Mouse (Mus musculus) left cerebral cortex, adult 9 months (tissue): ENCODE data around the gene Atp1a1.

Source experiments
- DNase-seq, 2 experiments: peaks; one replicate each; pipeline ENCODE4 v3.0.0; 2022; ENCODE audit warnings: low spot score in 2 of 2

Atp1a1 gene

DNA sequence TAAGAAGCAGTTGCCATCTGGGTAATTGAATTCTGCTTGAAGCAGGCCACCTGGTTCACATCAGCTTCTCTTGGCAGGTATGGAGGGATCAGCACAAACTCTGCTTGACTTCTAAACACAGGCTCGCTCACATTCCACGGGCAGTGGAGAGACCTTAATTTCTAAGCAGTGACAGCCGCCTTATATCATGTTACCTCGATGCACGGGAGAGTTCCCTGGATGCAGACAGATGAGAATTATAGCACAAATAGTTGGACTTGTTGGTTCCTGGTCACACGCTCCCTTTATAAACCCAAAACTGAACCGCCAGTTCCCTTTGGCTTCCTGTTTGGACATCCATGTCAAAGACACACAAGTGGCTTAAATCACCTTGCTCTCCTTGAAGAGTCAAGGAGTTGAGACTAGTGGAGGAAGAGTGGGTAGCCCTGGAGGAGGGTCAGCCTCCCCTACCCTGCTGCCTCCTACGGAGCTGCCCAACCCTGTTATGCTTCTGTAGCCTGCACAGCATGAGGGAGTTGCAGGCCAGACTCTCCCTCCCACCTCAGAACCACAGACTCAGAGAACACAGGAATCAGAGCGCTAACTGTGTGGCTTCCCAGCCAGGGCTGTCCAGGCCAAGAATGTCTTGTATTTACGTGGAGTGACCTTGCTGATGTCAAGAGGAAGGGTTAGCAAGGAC, 7.5 kb upstream of the Atp1a1 start:
- DNase-seq, result no peak

DNA sequence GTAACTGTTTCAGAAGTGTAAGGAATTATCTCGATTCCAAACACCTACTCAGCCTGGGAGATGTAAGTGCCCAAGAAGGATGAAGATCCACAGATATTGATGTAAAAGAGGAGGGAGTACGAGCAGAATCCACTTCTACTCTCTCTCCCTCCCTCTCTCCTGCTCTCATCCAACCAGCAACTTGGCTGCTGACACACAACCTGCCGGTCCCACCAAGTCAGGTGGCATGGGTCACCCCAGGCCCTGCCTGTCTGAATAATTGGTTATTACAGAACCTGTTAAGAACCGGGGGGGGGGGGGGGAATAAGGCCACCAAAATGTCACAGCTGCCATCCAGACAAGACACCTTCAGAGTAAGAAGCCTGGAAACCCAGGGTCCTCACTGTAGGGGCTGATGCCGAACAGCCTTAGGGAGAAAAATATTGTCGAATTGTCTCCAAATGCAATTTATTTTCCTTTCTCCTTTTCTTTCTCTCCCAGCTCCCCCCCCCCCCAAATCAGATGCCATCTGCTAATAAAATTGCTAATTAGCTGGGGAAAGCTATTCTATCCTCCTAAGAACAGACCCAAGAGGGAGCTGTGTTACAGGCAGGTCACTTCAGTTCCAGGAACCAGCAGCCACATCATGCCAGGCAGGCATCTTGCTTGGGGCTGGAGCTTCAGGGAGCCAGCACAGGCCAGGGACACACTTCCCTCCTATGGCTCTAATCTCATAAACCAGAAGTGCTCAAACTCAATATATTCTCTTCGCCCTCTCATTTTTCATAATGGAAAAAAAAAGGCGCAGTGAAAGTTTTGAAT, 6.7 kb upstream of the Atp1a1 start:
- no peak for DNase-seq

DNA sequence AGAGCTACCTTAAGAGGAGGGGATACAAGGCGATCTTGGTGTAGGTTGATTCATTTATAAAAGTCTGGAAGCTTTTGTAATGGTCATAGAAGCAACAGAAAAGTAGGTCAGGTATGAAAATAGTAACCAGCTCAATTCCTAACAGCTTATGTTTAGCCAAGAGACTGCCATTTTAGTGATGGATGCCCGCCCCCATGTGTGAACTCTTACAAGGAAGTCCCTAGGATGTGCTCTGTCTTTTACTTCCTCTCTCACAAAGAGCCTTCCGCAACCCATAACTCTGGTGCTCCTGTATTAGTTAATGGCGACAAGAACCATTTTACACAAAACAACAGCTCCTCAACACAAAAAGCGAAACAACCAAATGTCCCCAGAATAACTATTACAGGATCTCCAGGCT, 4.8 kb upstream of the Atp1a1 start:
- DNase-seq, result no peak

DNA sequence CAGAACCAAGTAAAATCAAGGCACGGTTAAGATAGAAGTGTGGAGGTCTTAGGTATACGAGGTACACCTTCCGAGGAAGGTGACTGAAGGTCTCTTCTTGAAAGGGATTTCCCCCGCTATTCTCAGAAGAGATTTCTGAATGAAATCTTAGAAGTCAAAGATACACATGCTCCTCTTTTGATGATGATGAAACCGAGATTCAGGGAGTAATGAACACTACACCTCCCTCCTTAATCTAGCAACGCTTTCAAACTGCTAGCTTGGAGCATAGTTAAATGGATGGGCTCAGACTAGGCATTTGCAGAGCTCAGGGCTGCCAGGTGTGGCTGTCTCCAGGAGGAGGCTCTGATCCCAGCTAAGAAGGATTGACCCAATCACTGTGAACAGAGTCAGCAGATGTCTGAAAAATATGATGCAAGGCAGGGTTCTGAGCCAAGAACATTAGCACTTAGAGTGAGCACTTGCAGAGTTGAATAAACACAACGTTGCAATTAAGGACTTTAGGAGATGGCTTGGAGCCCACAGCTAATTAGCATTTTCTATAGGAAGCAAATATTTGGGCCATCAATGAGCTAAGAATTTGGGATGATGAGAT, 2.5 kb upstream of the Atp1a1 start:
- no peak for DNase-seq

DNA sequence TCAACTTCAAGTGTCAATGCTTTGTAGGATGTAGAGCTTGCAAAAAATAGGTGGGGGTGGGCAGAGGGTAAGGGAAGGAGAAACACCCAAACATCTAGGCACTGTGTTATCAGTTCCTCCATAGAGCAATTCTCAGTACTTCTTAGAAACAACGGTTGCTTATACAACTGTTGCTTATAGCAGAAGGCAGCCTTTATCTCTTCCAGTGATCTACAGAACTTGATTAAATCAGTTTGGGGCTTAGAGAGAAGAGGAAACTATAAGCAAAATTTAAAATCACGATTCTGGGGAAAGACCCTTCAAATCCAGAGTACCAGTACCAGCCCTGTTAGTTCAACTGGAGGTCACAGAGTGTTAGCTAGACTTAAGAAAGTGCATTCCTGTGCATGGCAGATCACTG, 1.2 kb upstream of the Atp1a1 start:
- no peak for DNase-seq

DNA sequence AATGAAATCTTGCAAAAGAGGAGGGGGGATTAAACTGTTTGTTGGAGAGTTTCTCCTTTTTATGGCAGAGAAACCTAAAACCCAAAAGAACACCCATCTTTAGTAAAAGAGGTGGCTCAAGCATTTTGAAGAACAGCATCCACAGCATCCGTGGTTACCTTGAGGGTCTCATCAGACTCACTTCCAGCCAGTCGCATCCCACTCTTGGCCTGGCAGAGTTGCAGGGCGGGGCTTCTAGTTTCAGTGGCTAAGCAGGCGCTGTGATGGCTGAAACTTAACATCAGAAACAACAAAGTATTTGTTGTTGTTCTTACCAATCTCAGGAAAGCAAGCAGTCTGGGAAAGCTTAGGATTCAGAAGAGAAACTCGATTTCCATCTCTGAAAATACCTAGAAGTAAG, 807 bp upstream of the Atp1a1 start:
- no peak for DNase-seq

DNA sequence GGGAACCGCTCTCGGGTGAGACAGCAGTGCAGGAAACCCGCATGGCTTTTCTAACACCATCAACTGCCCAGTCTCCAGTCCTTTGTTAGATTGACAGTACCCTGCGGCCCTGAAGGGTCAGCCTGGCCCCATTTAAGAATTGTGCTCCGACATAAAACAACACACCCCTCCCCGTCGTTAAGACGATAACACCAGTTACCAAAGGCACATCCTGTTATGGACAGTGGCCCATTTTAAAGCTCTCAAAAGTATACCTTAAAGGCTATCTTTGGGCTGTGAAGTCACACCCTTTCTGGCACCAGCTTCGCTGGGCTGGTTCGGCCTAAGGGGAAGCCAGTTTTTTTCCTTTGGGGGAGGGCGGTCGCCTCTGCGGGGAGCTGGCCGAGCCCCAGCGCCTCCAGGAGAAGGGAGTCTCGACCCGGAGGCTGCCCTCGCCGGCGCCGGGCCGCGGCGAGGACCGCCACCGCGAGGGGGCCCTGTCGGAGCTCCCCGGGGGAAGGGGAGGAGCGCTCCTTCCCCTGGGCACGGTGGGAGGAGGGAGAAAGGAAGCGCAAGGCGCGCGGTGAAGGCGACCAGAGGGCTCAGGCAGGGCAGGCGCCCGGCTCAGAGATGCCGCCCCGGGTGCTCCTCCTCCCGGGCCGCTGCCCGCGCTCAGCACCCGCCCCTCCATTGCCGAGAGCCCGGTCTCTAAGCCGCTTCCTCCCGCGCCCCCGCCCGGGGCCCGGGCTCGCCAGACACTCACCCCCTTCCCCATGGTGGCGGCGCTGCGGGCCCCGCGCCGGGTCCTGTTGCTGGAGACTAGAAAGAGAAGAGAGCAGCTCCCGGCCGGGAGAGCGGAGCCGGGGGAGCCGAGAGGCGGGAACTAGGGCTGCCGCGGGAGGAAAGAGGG, 579 bp downstream of the Atp1a1 start:
- peak in 1 of 2 experiments; percentile 64 for DNase-seq

DNA sequence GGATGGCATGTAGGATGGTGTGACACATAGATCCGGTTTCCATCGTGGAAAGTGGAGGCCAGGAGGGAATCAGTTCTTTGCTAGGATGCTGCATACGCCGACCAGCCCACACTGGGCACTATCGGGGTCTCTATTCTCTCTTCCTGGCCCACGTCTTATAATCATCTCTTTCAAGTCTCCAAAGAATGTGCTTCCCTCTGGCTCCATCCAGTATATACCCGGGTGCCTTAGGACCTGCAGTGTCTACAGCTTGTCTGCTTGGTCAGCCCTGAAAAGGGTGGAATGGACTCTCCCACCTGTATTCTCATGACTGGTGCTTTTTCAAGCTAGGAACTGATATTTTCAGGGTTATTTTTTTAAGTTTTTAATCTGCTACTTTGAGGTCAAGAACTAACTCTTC, 1.3 kb downstream of the Atp1a1 start:
- no peak for DNase-seq

DNA sequence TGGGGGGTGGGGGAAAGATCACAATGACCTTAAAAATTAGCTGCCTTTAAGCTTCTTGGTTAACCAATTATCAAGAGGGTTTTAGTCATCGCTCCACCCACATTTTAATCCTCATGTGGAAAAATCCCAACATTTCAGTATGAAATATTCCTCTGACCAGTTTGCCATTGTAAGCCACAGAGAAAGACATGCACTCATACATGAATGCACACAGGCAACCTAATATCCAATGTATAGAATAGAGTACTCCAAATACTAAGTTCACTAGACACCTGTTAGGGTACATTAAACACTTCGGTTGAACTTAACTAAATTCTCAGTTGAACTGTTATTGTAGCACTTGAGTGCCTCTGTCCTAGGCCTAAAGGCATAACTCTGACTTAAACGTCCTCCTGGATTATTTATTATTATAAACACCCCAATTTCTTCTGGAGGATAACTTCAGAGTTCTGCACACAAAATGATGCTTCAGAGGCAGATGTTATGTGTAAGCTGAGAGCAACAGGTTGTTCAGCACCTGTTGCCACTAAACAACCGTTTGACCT, 1.9 kb downstream of the Atp1a1 start:
- DNase-seq, result no peak

DNA sequence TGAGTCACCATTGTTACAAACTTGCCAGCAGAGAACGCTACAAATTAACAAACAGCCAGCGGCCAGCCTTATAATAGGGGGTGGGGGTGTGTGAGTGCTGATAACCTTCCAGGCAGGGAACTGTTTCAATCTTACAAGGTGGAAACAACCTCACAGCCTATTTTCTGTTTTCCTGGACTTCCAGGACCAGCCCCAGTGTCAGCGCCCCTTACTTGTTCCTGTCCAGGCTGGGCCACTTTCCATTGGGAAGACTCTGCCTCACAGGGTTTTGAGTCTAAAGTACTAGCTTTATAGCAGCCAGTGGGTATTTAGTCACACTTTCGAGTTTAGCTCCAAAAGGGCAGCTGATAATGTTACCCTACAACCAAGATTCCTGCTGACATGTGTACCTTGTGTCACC, 2.8 kb downstream of the Atp1a1 start:
- DNase-seq, result no peak

DNA sequence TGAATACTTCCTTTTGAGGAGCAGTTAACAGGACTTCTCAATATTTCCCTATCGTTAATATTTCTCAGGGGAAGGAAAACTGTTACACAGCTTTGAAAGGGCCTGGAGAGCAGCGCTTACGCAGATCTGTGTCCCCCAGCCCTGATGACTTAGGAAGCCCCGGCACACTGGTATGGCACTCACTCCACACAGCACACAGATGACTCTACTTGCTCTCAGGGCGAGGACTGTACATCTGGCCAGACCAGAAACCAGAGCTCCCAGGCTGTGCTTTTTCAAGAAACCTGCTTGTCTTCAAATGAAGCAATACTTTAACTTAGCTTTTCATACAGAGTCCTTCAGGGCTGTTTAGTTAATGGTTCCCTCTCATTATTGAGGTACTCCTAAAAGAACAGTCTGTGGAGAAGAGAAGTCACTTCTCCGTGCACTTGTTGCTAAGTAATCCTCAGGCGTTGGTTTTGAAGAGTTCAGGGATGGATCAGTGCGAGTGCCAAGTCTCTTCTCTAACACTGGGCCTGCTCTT, 3.4 kb downstream of the Atp1a1 start:
- DNase-seq, result no peak

DNA sequence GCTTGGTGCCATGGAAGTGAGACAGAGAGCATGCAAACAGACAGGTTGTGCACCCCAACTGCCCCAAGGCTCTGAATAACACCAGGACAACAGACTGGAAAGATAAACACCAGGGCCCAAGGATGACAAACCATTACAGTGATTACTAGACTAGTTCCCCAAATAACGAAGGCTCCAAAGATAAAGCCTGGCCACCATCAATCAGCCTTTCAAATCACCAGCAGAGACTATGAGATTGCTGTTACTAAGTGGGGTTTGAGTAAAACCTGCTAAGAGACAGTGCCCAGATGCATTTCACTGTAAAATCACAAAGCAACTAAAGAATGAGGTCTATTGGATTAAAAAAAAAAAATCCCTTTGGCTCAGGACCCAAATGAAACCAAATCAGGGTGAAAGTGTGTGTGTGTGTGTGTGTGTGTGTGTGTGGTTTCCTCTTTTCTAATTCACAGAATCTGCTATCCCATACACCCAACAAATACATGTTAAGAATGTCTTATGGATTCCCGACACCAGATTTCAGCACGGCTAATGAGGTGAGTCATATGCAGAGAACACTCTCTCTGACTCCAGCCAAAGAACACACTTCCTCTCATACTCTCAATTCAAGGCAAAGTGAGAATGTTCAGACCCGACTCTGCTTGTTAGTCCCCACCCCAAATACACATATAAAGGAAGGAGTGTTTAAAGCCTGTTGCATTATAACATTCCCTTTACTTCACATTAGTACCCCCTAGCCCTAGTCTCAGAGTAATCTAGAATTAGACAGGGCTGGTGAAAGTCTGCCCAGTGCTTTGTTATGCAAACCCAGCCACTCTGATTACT, 4.4 kb downstream of the Atp1a1 start:
- DNase-seq, result no peak

DNA sequence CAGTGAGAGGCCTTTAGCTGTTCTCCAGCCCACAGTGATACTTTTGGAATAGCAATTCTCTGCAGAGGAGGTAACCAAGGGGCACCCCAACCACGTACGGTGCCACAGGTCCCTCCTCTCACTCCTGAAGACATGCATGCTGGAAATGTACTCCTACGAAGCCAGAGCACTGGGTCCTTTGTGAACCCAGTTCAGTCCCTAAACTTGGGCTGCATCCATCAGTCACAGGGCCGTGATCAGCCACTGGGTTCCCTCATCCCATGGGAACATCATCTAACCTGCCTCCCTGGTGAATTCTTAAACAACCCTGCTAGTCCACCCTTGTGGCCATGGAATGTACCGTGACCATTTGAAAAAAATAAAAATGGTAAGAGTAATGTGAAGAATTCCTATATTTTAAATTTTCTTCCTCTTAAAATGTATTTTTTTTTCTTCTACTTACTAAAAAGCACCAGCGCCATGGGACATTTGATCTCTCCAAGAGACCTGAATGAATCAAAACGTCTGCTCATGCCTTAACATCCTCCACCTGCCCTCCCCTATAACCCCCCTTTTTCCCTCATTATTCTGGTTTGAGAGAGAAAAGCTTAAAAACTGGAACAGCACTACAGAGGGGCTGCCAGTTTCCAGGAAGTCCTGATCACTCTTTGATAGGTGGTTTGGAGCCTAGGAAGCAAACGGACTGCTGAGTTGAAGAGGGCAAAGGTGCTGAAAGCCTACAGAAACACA, 5.1 kb downstream of the Atp1a1 start:
- no peak for DNase-seq

DNA sequence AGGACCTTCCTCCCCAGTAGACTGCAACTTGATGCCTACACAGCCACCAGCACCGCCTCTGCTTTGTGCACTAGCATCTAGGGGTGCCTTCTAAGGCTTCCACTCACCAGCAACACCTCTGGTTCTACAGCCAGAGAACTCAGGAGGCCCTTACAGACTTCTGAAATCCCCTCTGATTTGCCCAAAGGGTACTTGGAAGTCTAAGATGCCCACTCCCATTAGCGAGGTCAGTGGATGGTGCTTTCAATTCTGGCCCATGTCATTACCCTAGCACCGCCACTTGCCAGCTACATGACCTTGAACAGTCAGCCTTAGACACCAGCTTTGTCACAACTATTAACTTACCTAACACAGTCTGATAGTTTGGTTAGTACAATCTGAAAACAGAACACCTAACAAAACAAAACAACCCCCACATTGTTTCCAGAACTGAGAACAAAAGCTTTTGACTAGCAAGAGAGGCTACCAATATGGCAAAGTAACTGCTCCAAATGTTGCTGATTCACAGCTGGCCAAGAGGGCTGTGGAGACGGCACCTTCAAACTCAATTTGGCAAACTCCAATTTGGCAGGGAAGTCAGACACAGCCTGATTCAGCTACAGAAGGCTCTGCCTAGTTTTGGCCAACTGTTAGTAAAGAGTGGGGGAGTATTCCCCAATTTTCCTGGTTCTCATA, 6.1 kb downstream of the Atp1a1 start:
- no peak for DNase-seq

DNA sequence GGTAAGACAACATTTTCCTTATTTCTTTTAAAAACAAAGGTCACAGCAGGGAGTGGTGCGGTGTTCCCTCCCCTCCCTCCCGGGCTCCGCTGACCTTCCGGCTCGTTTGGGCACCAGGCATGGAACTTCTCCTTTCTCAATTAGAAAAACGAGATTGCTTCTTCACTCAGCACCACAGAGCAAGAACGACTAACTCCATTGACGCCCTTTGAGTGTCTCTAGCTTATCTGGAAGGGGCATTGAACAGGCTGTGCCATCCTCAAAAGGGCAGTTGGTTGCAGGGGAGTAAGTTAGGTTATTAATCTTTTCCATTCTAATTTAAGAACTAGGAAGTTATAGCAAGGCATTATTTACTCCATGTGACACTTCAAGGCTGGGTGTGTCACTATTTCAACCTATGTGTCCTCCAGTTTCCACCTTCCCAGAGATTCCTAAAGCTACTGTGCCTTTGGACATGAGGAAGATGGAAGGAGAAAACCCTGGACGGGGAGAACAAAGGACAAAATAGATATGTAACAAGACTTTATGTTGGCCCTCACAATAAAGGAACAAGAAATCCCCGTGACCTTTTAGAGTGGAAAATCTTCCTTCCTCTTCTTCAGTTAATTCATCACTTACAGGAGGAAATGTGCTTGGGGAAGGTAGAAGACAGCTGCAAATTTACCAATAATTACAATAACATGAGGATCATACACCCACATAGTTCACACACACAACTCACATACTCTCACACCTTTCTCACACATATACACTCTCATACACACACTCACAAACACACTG, 7.0 kb downstream of the Atp1a1 start:
- DNase-seq, result no peak

DNA sequence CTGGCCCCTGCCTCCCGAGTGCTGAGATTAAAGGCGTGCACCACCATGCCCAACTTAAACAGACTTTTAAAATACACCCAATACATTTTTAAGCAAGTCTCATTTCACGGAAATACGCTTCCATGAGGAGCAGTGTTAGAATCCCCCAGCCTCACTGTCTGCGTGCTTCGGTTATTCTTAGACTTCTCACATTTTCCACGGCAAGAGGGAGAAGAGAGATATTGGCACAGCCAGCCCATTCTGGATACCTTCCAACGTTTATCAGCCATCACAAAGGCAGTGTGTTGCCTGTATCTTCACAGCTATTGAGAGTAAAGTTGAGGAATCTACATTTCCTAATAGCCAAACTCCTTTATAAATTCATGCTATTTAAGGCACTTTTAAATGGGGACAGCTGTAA, 7.8 kb downstream of the Atp1a1 start:
- peak in 1 of 2 experiments; percentile 51 for DNase-seq

DNA sequence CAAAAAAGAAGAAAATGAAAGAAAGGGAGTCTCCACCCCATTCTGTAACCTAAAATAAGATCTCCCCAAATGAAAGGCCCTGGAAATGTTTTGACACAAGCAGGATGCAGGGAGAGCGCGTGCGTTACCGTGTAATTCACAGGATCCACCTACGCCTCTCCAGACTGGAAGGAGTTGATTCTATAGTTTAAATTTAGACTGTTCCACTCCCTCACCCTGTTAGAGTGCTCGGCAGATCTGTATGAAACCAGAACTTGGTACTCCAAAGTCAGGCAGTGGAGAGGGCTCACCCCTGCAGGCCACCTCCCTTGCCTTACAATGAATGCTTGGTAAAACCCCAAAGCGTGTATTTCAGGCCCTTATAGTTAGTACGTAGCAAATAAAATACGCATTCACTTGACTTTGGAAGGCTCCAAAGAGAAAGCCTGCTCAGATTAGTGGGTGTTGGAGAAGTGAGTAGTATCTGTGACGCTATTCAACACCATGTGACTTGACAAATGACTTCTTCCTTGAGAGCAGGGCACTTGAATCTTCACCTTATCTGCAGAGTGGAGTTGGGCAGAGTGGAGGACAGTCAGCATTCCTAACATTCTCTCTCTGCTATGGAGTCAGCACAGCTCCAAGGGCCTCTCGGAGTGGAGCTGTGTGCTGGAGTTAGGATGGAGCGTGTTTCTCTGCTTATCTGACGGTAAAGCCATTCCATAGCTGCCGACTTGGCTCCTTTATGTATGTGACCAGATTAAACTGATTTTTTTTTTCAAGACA, 8.4 kb downstream of the Atp1a1 start:
- peak; percentile 73 to 79 for DNase-seq

DNA sequence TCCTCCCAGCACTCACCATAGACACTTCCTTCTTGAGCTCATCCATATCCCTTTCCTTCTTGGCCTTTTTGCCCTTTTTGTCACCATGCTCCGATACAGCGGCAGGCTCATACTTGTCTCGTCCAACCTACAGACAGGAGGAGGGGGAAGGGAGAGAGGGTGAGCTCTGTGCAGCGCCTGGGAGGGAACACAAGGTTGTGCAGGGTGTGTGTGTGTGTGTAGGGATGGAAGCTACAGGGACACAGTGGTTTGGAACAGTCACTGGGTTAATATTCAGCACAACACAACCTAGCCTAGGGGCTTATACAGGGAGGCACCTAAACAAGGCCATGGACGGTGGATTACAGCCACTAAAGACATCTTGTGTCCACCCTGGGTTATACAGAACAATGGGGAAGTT, 9.5 kb downstream of the Atp1a1 start:
- DNase-seq, result no peak
